Mouse (Mus musculus) embryonic fibroblast, embryonic 13.5 days (primary cell): ENCODE data around the gene Chaf1a.

ENCODE experiments used
- CTCF ChIP-seq: IDR thresholded peaks from 2 replicates; pipeline ENCODE4 v1.5.1; 2011; ENCODE audit warnings: mild to moderate bottlenecking, control low read depth, low read length, moderate library complexity, borderline replicate concordance; ENCODE audit not compliant: insufficient read depth
- POLR2A ChIP-seq: IDR thresholded peaks from 2 replicates; pipeline ENCODE4 v1.6.1; 2011; ENCODE audit warnings: low read depth, mild to moderate bottlenecking, control low read depth, low read length, moderate library complexity

DNA sequence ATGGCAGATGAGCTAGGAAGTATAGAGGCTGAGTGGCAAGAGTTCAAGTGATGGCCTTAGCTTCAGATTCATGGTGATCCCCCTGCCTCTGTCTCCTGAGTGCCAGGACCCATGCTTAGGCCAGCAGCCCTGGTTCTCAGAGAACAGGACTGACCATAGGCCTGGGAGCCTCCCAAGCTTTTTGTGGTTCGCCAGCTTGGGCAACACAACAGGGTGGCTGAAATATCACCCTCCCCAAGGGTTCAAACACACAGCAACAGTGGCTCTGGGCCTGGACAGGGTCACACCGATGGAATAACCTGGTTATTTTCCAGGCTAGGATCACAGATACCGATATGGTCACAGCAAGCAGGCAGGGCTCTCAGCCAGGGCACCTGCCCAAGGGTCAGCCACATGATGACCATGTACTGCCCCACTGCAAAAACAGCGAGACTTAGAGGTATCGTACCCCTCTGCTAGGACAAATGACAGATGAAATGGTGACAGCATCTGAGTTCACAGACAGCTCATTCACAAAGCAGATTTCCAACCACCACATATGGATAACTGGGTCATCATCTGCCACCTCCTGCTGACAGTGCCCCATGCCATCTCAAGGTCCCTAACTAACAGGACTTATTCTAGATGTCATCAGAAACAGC lies 12.3 kb upstream of the Chaf1a start:
- TF ChIP-seq CTCF, result no peak
- no peak for TF ChIP-seq POLR2A
